Mouse (Mus musculus) megakaryocyte, embryonic 14.5 days (primary cell): Measurements from ENCODE around the gene Ypel2.

ENCODE experiments used
- FLI1 ChIP-seq: IDR thresholded peaks from 2 replicates; pipeline ENCODE4 v1.6.1; 2012; ENCODE audit warnings: low read length, inconsistent platforms, mixed read lengths
- GATA1 ChIP-seq: IDR thresholded peaks from 3 replicates; pipeline ENCODE4 v1.6.1; 2012; ENCODE audit warnings: mixed read lengths, low read length, inconsistent platforms, borderline replicate concordance

GRCm38 (mm10) chr11:87015691-87016090, 22.2 kb upstream of the Ypel2 start:
- TF ChIP-seq GATA1 (no peak), FLI1 (no peak)
